Mouse (Mus musculus): Measurements from ENCODE around the gene Cd5. TPM values are rescaled to one million over a fixed set of nuclear protein-coding genes. Genes with fewer than 3 reads are reported as not detected.

Cd5 gene
- total and polyA plus RNA-seq, 3 experiments, result 0.11 TPM; not detected in 2

DNA sequence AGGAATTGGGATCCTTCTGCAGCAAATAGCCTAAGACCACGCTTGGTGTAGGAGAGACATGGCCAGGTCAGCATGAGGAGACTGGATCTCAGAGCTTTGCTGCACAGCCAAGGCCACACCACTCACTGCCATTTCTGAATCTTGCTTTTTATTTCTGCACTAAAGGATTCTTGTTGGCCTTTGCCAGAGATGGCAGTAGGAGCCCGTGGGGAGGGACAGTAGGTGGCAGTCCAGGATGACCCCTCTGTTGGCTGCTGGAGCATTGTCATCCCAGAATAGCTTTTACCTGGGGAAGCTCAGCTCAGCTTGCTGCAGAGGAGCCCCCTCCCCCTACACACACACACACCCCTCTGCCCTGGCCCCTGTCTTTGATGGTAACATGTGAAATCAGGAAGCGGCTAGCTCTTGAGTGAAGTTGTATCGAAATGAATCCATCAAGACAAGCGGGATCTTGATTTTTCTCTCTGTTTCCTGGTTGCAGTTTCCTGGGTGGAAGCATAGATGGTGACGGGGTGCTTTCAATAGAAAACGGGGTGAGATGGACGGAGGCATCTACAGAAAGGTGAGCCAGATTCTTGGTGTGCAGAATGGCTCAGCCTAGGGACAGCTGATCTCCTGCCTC, 23.1 kb upstream of the Cd5 start:
- Histone ChIP-seq H3K27me3 (ENCODE audit: insufficient read depth, low read length) (no peaks in the 10 kb centered on the region), H3K4me3 (ENCODE audit: low read depth, low read length) (no peak overlapping the region), H3K9me3 (replicated peaks) (no peaks in the 10 kb centered on the region), H3K4me1 (ENCODE audit: insufficient read depth, low read depth, low read length) (no peaks in the 10 kb centered on the region), H3K36me3 (replicated peaks) (no peaks in the 10 kb centered on the region)
- no peak for ATAC-seq (ENCODE audit: extremely low read depth, insufficient number of reproducible peaks, low FRiP score, poor library complexity, severe bottlenecking)
- TF ChIP-seq TAL1 (conservative IDR thresholded peaks at IDR 0.05; ENCODE audit: low read depth, low read length) (no peak), CTCF (IDR thresholded peaks at IDR 0.05; ENCODE audit: low read depth, low read length) (no peak), GATA1 (IDR thresholded peaks at IDR 0.05; ENCODE audit: borderline replicate concordance, low read length) (no peak), POLR2AphosphoS5 (IDR thresholded peaks at IDR 0.05; ENCODE audit: insufficient replicate concordance, low read depth, low read length) (no peak), GATA2 (IDR thresholded peaks at IDR 0.05; ENCODE audit: borderline replicate concordance, low read depth, low read length) (no peak)
- no peak for DNase-seq (ENCODE audit: low spot score)

DNA sequence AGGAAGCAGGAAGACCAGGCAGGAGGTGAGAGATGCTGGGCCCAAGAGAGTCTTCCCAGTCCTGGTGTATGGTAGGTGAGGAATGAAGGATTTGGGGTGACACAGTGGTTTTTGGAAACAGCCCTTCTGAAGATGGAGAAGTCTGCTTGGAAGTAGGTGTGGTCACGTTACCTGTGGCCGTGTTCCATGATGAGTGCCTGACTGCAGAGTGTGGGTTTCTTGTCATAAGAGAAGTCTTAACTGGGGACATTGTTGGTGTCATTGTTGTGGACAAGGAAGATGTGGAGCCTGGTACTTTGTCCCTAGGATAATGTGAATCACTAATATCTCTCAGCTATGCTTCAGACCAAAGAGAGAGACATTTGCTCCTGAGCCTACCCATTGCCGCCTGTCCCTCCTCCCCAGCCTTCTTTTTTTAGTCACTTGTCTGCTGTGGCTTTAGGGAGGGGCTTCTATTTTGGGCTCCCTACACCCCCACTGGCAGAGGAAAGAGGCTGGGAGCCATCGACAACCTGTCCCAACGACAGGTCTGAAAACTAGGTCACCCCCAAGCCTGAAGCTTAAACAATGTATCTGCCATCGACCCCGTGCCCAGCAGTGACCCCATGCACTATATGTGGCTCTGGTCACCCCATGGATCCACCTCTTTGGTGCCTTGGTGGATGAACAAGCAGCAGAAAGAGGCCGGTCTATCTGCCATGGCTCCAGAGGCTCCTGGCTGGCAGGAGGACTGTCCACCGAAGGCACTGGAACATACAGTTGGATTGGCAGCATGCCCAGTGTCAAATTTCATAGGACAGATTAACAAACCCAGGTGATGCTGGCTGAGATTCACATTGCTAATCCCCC, 21.4 kb upstream of the Cd5 start:
- TF ChIP-seq POLR2AphosphoS5 (IDR thresholded peaks at IDR 0.05; ENCODE audit: insufficient replicate concordance, low read depth, low read length) (no peak), CTCF (IDR thresholded peaks at IDR 0.05; ENCODE audit: low read depth, low read length) (no peak), TAL1 (conservative IDR thresholded peaks at IDR 0.05; ENCODE audit: low read depth, low read length) (no peak), GATA2 (IDR thresholded peaks at IDR 0.05; ENCODE audit: borderline replicate concordance, low read depth, low read length) (no peak), GATA1 (IDR thresholded peaks at IDR 0.05; ENCODE audit: borderline replicate concordance, low read length) (no peak)
- Histone ChIP-seq H3K36me3 (replicated peaks) (no peaks in the 10 kb centered on the region), H3K27me3 (ENCODE audit: insufficient read depth, low read length) (no peaks in the 10 kb centered on the region), H3K9me3 (replicated peaks) (no peaks in the 10 kb centered on the region), H3K4me3 (ENCODE audit: low read depth, low read length) (no peak overlapping the region), H3K4me1 (ENCODE audit: insufficient read depth, low read depth, low read length) (no peaks in the 10 kb centered on the region)
- no peak for DNase-seq (ENCODE audit: low spot score)
- no peak for ATAC-seq (ENCODE audit: extremely low read depth, insufficient number of reproducible peaks, low FRiP score, poor library complexity, severe bottlenecking)

DNA sequence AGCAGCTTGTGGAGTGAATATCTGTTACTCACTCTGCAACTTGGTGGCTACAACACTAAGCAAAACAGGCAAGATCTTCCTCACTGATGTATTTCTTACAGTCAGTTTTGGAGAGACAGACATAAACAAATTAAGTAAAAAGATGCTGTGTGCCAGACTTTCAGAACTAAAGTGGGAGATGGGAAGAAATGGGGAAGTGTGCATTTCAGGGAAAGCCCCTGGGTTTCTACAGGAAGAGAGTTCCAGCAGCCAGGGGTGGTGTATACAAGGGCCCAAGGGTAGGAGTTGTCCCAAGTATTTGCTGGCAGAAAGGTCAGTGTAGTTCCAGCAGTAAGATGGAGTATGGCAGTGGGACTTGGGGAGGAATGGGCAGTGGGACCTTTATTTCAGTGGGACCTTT, 20.7 kb upstream of the Cd5 start:
- no peak for TF ChIP-seq TAL1 (conservative IDR thresholded peaks at IDR 0.05; ENCODE audit: low read depth, low read length)
- no peak for TF ChIP-seq GATA1 (IDR thresholded peaks at IDR 0.05; ENCODE audit: borderline replicate concordance, low read length)
- TF ChIP-seq CTCF (IDR thresholded peaks at IDR 0.05; ENCODE audit: low read depth, low read length), result no peak
- no peak for TF ChIP-seq GATA2 (IDR thresholded peaks at IDR 0.05; ENCODE audit: borderline replicate concordance, low read depth, low read length)
- no peak overlapping the region for H3K4me3 ChIP-seq (ENCODE audit: low read depth, low read length)
- H3K9me3 ChIP-seq (replicated peaks), result no peaks in the 10 kb centered on the region
- no peak for ATAC-seq (ENCODE audit: extremely low read depth, insufficient number of reproducible peaks, low FRiP score, poor library complexity, severe bottlenecking)
- no peaks in the 10 kb centered on the region for H3K36me3 ChIP-seq (replicated peaks)
- no peaks in the 10 kb centered on the region for H3K27me3 ChIP-seq (ENCODE audit: insufficient read depth, low read length)
- no peaks in the 10 kb centered on the region for H3K4me1 ChIP-seq (ENCODE audit: insufficient read depth, low read depth, low read length)
- no peak for DNase-seq (ENCODE audit: low spot score)

DNA sequence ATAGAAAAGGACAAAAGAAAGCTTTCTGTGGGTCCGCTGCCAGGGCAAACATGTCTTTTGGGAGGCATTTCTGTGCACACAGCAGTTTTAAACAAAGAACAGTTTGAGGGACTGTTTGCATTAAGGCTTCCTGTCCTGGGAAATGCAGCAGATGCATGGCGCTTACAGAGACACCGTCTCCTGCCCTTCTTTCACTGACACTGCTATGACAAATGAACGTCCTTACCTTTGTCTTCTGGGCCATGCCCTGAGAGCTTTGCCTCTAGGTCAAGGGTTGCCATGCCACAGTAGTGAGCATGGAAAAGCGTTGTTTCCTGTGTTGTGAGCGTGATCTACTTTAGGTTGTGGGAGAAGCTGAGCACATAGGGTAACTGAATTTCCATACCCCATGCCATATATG, 19.9 kb upstream of the Cd5 start:
- H3K36me3 ChIP-seq (replicated peaks), result no peaks in the 10 kb centered on the region
- DNase-seq (ENCODE audit: low spot score) (no peak), ATAC-seq (ENCODE audit: extremely low read depth, insufficient number of reproducible peaks, low FRiP score, poor library complexity, severe bottlenecking) (no peak)
- no peak for TF ChIP-seq GATA1 (IDR thresholded peaks at IDR 0.05; ENCODE audit: borderline replicate concordance, low read length)
- no peak for TF ChIP-seq POLR2AphosphoS5 (IDR thresholded peaks at IDR 0.05; ENCODE audit: insufficient replicate concordance, low read depth, low read length)
- no peak for TF ChIP-seq CTCF (IDR thresholded peaks at IDR 0.05; ENCODE audit: low read depth, low read length)
- TF ChIP-seq GATA2 (IDR thresholded peaks at IDR 0.05; ENCODE audit: borderline replicate concordance, low read depth, low read length), result no peak
- TF ChIP-seq TAL1 (conservative IDR thresholded peaks at IDR 0.05; ENCODE audit: low read depth, low read length), result no peak
- H3K9me3 ChIP-seq (replicated peaks), result no peaks in the 10 kb centered on the region
- no peak overlapping the region for H3K4me3 ChIP-seq (ENCODE audit: low read depth, low read length)
- H3K27me3 ChIP-seq (ENCODE audit: insufficient read depth, low read length), result no peaks in the 10 kb centered on the region
- no peaks in the 10 kb centered on the region for H3K4me1 ChIP-seq (ENCODE audit: insufficient read depth, low read depth, low read length)

DNA sequence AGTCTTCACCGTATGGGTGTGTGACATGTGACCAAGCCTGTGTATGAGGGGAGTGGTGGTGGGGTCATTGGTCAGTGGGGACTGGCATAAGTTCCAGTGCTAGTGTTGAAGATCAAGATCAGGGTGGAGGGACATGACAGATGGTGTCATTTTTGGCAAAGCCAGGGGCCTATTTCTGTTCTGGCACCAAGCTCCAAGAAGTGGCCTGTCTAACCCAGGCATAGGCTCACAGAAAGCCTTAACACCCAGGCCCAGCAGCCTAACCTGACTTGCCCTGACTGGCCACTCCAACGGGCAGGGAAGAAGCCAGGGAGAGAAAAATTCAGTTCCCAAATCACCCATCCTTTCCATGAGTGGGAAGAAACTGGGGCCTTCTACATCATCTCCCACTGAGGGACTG, 18.7 kb upstream of the Cd5 start:
- TF ChIP-seq CTCF (IDR thresholded peaks at IDR 0.05; ENCODE audit: low read depth, low read length) (no peak), TAL1 (conservative IDR thresholded peaks at IDR 0.05; ENCODE audit: low read depth, low read length) (no peak), GATA2 (IDR thresholded peaks at IDR 0.05; ENCODE audit: borderline replicate concordance, low read depth, low read length) (no peak), POLR2AphosphoS5 (IDR thresholded peaks at IDR 0.05; ENCODE audit: insufficient replicate concordance, low read depth, low read length) (no peak), GATA1 (IDR thresholded peaks at IDR 0.05; ENCODE audit: borderline replicate concordance, low read length) (no peak)
- ATAC-seq (ENCODE audit: extremely low read depth, insufficient number of reproducible peaks, low FRiP score, poor library complexity, severe bottlenecking) (no peak), DNase-seq (ENCODE audit: low spot score) (no peak)
- Histone ChIP-seq H3K9me3 (replicated peaks) (no peaks in the 10 kb centered on the region), H3K4me3 (ENCODE audit: low read depth, low read length) (no peak overlapping the region), H3K27me3 (ENCODE audit: insufficient read depth, low read length) (no peaks in the 10 kb centered on the region), H3K36me3 (replicated peaks) (no peaks in the 10 kb centered on the region), H3K4me1 (ENCODE audit: insufficient read depth, low read depth, low read length) (no peaks in the 10 kb centered on the region)

DNA sequence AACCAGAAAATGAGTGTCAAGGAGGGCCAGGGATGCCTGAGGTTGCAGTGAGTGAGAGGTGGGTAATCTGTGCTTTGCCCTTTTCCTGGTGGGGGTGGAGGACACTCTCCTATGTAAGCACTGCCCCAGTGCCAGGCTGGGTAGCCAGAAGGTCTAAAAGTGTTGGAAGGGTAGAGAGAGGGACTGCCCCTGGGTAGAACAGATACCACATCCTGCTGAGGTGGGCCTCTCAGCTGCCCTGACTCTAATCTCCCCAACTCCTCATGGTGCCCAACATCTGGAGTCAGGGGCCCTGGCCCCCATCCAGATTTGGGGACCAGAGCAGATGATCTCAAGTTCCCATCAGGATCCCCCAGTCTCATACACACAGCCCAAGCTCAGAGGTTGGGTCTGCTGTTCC, 18.3 kb upstream of the Cd5 start:
- Histone ChIP-seq H3K27me3 (ENCODE audit: insufficient read depth, low read length) (no peaks in the 10 kb centered on the region), H3K9me3 (replicated peaks) (no peaks in the 10 kb centered on the region), H3K36me3 (replicated peaks) (no peaks in the 10 kb centered on the region), H3K4me3 (ENCODE audit: low read depth, low read length) (no peak overlapping the region), H3K4me1 (ENCODE audit: insufficient read depth, low read depth, low read length) (no peaks in the 10 kb centered on the region)
- TF ChIP-seq CTCF (IDR thresholded peaks at IDR 0.05; ENCODE audit: low read depth, low read length), result no peak
- no peak for TF ChIP-seq POLR2AphosphoS5 (IDR thresholded peaks at IDR 0.05; ENCODE audit: insufficient replicate concordance, low read depth, low read length)
- no peak for TF ChIP-seq TAL1 (conservative IDR thresholded peaks at IDR 0.05; ENCODE audit: low read depth, low read length)
- TF ChIP-seq GATA1 (IDR thresholded peaks at IDR 0.05; ENCODE audit: borderline replicate concordance, low read length), result no peak
- no peak for TF ChIP-seq GATA2 (IDR thresholded peaks at IDR 0.05; ENCODE audit: borderline replicate concordance, low read depth, low read length)
- ATAC-seq (ENCODE audit: extremely low read depth, insufficient number of reproducible peaks, low FRiP score, poor library complexity, severe bottlenecking), result no peak
- DNase-seq (ENCODE audit: low spot score), result no peak

Data from G1E (cell line).